Mouse (Mus musculus): ENCODE data around the gene Gm11492.

DNA sequence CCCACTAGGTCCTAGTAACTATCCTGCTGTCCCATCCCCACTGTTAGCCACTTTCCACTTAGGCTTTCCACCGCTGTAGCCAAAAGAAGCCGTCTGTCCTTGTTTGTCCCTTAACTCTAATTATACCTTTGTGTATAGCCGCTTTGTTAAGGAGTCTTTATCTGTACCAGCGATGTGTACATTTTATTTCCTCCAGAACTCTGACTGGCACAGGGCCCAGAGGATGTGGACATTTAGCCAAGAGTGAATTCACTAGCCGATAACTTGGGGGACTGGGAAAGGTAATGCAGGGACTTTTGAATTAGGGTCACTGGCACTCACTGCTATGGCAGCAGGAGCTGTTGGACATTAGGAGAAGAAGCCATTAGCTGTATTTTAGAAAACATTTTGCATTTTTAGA, 12.1 kb upstream of the Gm11492 start:
- TF ChIP-seq POLR2A (IDR thresholded peaks at IDR 0.05; ENCODE audit: insufficient read depth, low read depth, low read length) (no peak), CTCF (IDR thresholded peaks at IDR 0.05) (no peak)

All from heart, adult 2 months (tissue).